ENCODE assay signal across 8 mouse cellular contexts in genomic region chr5:115490638-115491000, GRCm38 (mm10). TPM values are rescaled to one million over a fixed set of nuclear protein-coding genes. Genes with fewer than 3 reads are reported as not detected.
A peak's percentile ranks its signal among the peaks of the same experiment; 100 is the strongest.
DNase-seq lines count a peak whose midpoint lies in the region; ATAC-seq and TF ChIP-seq lines count a peak whose summit lies in the region.

No protein-coding gene starts in this region.

- no peaks in the 10 kb centered on the region for H3K79me2 ChIP-seq in myocyte (ENCODE audit: control insufficient read depth, insufficient read depth)

- no peak overlapping the region for H3K4me3 ChIP-seq in kidney, postnatal 0 days (replicated peaks; ENCODE audit: low read depth, low read length)
- H3K4me3 ChIP-seq in embryonic facial prominence, embryonic 12.5 days, result no peak overlapping the region
- no peak overlapping the region for H3K4me3 ChIP-seq in intestine, embryonic 15.5 days (replicated peaks)
- peak overlapping the region; percentile 17 for H3K4me3 ChIP-seq in myocyte

- peak overlapping the region; percentile 57; the same call in 1 of the 2 replicates for H3K27ac ChIP-seq in kidney, postnatal 0 days
- H3K27ac ChIP-seq in embryonic facial prominence, embryonic 12.5 days, result no peak overlapping the region
- peak overlapping the region; percentile 64 for H3K27ac ChIP-seq in intestine, embryonic 15.5 days

- TF ChIP-seq POLR2A in myocyte (IDR thresholded peaks at IDR 0.05; ENCODE audit: insufficient read length, low read depth), result no peak

- DNase-seq in kidney, postnatal 0 days (ENCODE audit: low spot score), result no peak
- DNase-seq in kidney, postnatal 36 days, result no peak
- DNase-seq in yolk sac, embryonic 10.5 days (ENCODE audit: low spot score), result no peak
- no peak for DNase-seq in embryo, embryonic 10.5 days (ENCODE audit: low spot score)
- DNase-seq in testis, postnatal 14 days (ENCODE audit: low spot score), result no peak

- TF ChIP-seq CTCF in kidney, postnatal 0 days (IDR thresholded peaks at IDR 0.05; ENCODE audit: low read depth), result no peak

- peak overlapping the region; percentile 69 for H3K4me2 ChIP-seq in kidney, postnatal 0 days (ENCODE audit: low read length)
- peak overlapping the region; percentile 55 for H3K4me2 ChIP-seq in embryonic facial prominence, embryonic 12.5 days (replicated peaks)
- H3K4me2 ChIP-seq in intestine, embryonic 15.5 days (replicated peaks), result peak overlapping the region; percentile 73
- H3K4me2 ChIP-seq in myocyte (ENCODE audit: low read depth), result peak overlapping the region; percentile 81

- no peaks in the 10 kb centered on the region for H3K27me3 ChIP-seq in kidney, postnatal 0 days (ENCODE audit: insufficient read depth, low read length)
- H3K27me3 ChIP-seq in embryonic facial prominence, embryonic 12.5 days, result no peaks in the 10 kb centered on the region
- H3K27me3 ChIP-seq in intestine, embryonic 15.5 days (replicated peaks), result no peaks in the 10 kb centered on the region
- H3K27me3 ChIP-seq in myocyte (ENCODE audit: control insufficient read depth, insufficient read depth, insufficient read length), result no peaks in the 10 kb centered on the region

- ATAC-seq in kidney, postnatal 0 days (replicated peaks; ENCODE audit: low FRiP score, low read depth), result no peak
- ATAC-seq in embryonic facial prominence, embryonic 12.5 days (ENCODE audit: insufficient number of reproducible peaks, insufficient read depth, low FRiP score, low TSS enrichment), result no peak
- ATAC-seq in intestine, embryonic 15.5 days, result no peak

- peak overlapping the region; percentile 42 for H3ac ChIP-seq in myocyte (ENCODE audit: control insufficient read depth, insufficient read length)

- H3K9me3 ChIP-seq in kidney, postnatal 0 days (replicated peaks; ENCODE audit: low read length), result no peaks in the 10 kb centered on the region
- H3K9me3 ChIP-seq in embryonic facial prominence, embryonic 12.5 days, result no peaks in the 10 kb centered on the region
- no peaks in the 10 kb centered on the region for H3K9me3 ChIP-seq in intestine, embryonic 15.5 days

- no peak overlapping the region for H3K9ac ChIP-seq in kidney, postnatal 0 days (ENCODE audit: low read depth, low read length)
- no peak overlapping the region for H3K9ac ChIP-seq in embryonic facial prominence, embryonic 12.5 days
- H3K9ac ChIP-seq in intestine, embryonic 15.5 days, result no peak overlapping the region

- H3K4me1 ChIP-seq in kidney, postnatal 0 days (replicated peaks; ENCODE audit: insufficient read depth, low read length), result peaks cover 14% of the 10 kb centered on the region; the same call in 1 of the 2 replicates
- peaks cover 29% of the 10 kb centered on the region for H3K4me1 ChIP-seq in embryonic facial prominence, embryonic 12.5 days
- H3K4me1 ChIP-seq in intestine, embryonic 15.5 days (replicated peaks), result peaks cover 27% of the 10 kb centered on the region

- H3K36me3 ChIP-seq in kidney, postnatal 0 days (ENCODE audit: insufficient read depth, low read length), result no peaks in the 10 kb centered on the region
- H3K36me3 ChIP-seq in embryonic facial prominence, embryonic 12.5 days, result no peaks in the 10 kb centered on the region
- H3K36me3 ChIP-seq in intestine, embryonic 15.5 days, result no peaks in the 10 kb centered on the region
- H3K36me3 ChIP-seq in myocyte (ENCODE audit: control insufficient read depth, insufficient read depth), result no peaks in the 10 kb centered on the region

- 10% methylated on average over 8 of the region's 8 CpGs for WGBS in kidney, postnatal 0 days
- 11% methylated on average over 8 of the region's 8 CpGs for WGBS in embryonic facial prominence, embryonic 12.5 days
- 11% methylated on average over 8 of the region's 8 CpGs for WGBS in intestine, embryonic 15.5 days

TF ChIP-seq in myocyte, 11 proteins besides CTCF, POLR2A, EP300 and RAD21:
- TF ChIP-seq TCF12 (IDR thresholded peaks at IDR 0.05; ENCODE audit: insufficient read depth, poor library complexity, severe bottlenecking) (no peak), REST (IDR thresholded peaks at IDR 0.05; ENCODE audit: insufficient read depth, insufficient read length) (no peak), POLR2AphosphoS2 (IDR thresholded peaks at IDR 0.05; ENCODE audit: insufficient read length, low read depth) (no peak), E2F4 (IDR thresholded peaks at IDR 0.05; ENCODE audit: insufficient read depth) (no peak), CEBPB (IDR thresholded peaks at IDR 0.05; ENCODE audit: insufficient read depth, poor library complexity, severe bottlenecking) (no peak), USF1 (IDR thresholded peaks at IDR 0.05; ENCODE audit: low read depth) (no peak), MAX (IDR thresholded peaks at IDR 0.05; ENCODE audit: low read depth) (no peak), TCF3 (IDR thresholded peaks at IDR 0.05; ENCODE audit: insufficient read length, low read depth) (no peak), SRF (IDR thresholded peaks at IDR 0.05; ENCODE audit: control insufficient read depth, insufficient read length, low read depth) (no peak), MYOG (IDR thresholded peaks at IDR 0.05; ENCODE audit: control insufficient read depth in 1 of 3, insufficient read depth in 1 of 3, insufficient read length in 2 of 3, low read depth in 2 of 3) (no peak), MYOD1 (IDR thresholded peaks at IDR 0.05; ENCODE audit: control insufficient read depth in 1 of 3, insufficient read length in 2 of 3, low read depth in 2 of 3) (no peak)
TF ChIP-seq in myocyte: peak in this region for 0.

RNA-seq across cellular contexts. Expression of gene Sirt4, which starts 6.1 kb away (rescaled TPM):
- 19.6 and 20.2 TPM in 2 replicates for polyA plus RNA-seq in kidney, postnatal 0 days (2015; fragmentation: Nextera tagmentation; extraction: Ambion mirVana)
- polyA plus RNA-seq in embryonic facial prominence, embryonic 12.5 days (2016; fragmentation: Nextera tagmentation; extraction: Ambion mirVana), result 23.2 and 25.9 TPM in 2 replicates
- 18.6 and 19.8 TPM in 2 replicates for polyA plus RNA-seq in intestine, embryonic 15.5 days (2015; fragmentation: Nextera tagmentation; extraction: Ambion mirVana)
- polyA plus RNA-seq in myocyte (2012; fragmentation: generic; extraction: Trizol), result 13.6 TPM

RNA-seq across cellular contexts. Expression of gene Pxn, which starts 15.9 kb away (rescaled TPM):
- polyA plus RNA-seq in kidney, postnatal 0 days (2015; fragmentation: Nextera tagmentation; extraction: Ambion mirVana), result 48.3 and 53.1 TPM in 2 replicates
- polyA plus RNA-seq in embryonic facial prominence, embryonic 12.5 days (2016; fragmentation: Nextera tagmentation; extraction: Ambion mirVana), result 46.8 and 47.1 TPM in 2 replicates
- 56.9 and 58.2 TPM in 2 replicates for polyA plus RNA-seq in intestine, embryonic 15.5 days (2015; fragmentation: Nextera tagmentation; extraction: Ambion mirVana)
- 120 TPM for polyA plus RNA-seq in myocyte (2012; fragmentation: generic; extraction: Trizol)

RNA-seq across cellular contexts. Expression of gene Pla2g1b, which starts 24.6 kb away (rescaled TPM):
- polyA plus RNA-seq in kidney, postnatal 0 days (2015; fragmentation: Nextera tagmentation; extraction: Ambion mirVana), result 0.97 and 0.98 TPM in 2 replicates
- polyA plus RNA-seq in embryonic facial prominence, embryonic 12.5 days (2016; fragmentation: Nextera tagmentation; extraction: Ambion mirVana), result not detected in 2 replicates
- 2.1 and 2.9 TPM in 2 replicates for polyA plus RNA-seq in intestine, embryonic 15.5 days (2015; fragmentation: Nextera tagmentation; extraction: Ambion mirVana)
- not detected for polyA plus RNA-seq in myocyte (2012; fragmentation: generic; extraction: Trizol)
